Mouse (Mus musculus): ENCODE measurements around the gene Mettl23.

GRCm38 (mm10) chr11:116807938-116808606 is 35.0 kb upstream of the Mettl23 start:
- TF ChIP-seq GATA1 (IDR thresholded peaks at IDR 0.05; ENCODE audit: borderline replicate concordance, low read length) (no peak), FLI1 (IDR thresholded peaks at IDR 0.05; ENCODE audit: low read length) (no peak)
